Mouse (Mus musculus) hindbrain, embryonic 16.5 days (tissue): ENCODE data around the gene Arel1. TPM values are rescaled to one million over a fixed set of nuclear protein-coding genes. Genes with fewer than 3 reads are reported as not detected.

Experiments used
- ATAC-seq: fragments of 200-750 bp; cut with Nextera tagmentation; 2 replicates; pipeline ENCODE4 v1.8.0; 2017; ENCODE audit warnings: moderate TSS enrichment, moderate library complexity
- H3K27ac ChIP-seq: fragments of 300-500 bp; sonication (generic); 2 replicates; pipeline ENCODE4 v1.5.1; 2014; ENCODE audit warnings: low read depth, mild to moderate bottlenecking, control low read depth, low read length, moderate library complexity
- H3K27me3 ChIP-seq: fragments of 300-500 bp; sonication (generic); replicated peaks from 2 replicates; pipeline ENCODE4 v1.6.1; 2014; ENCODE audit warnings: low read length; ENCODE audit not compliant: control insufficient read depth, insufficient read depth
- H3K36me3 ChIP-seq: fragments of 300-500 bp; sonication (generic); 2 replicates; pipeline ENCODE4 v1.6.1; 2014; ENCODE audit warnings: mild to moderate bottlenecking, low read length, moderate library complexity, mixed read lengths; ENCODE audit not compliant: control insufficient read depth, insufficient read depth
- H3K4me1 ChIP-seq: fragments of 300-500 bp; sonication (generic); 2 replicates; pipeline ENCODE4 v1.6.1; 2014; ENCODE audit warnings: low read depth, low read length; ENCODE audit not compliant: control insufficient read depth, insufficient read depth
- H3K4me2 ChIP-seq: fragments of 300-500 bp; sonication (generic); 2 replicates; pipeline ENCODE4 v1.6.1; 2014; ENCODE audit warnings: mild to moderate bottlenecking, low read length, control low read depth, moderate library complexity
- H3K4me3 ChIP-seq: fragments of 300-500 bp; sonication (generic); 2 replicates; pipeline ENCODE4 v1.5.1; 2014; ENCODE audit warnings: mild to moderate bottlenecking, low read length, control low read depth, moderate library complexity
- H3K9ac ChIP-seq: fragments of 300-500 bp; sonication (generic); 2 replicates; pipeline ENCODE4 v1.6.1; 2014; ENCODE audit warnings: low read depth, mild to moderate bottlenecking, control low read depth, low read length, moderate library complexity
- H3K9me3 ChIP-seq: fragments of 300-500 bp; sonication (generic); 2 replicates; pipeline ENCODE4 v1.6.1; 2014; ENCODE audit warnings: mild to moderate bottlenecking, low read length, moderate library complexity; ENCODE audit not compliant: control insufficient read depth
- WGBS: fragments of 180-500 bp; shearing (Covaris S2); extraction: QIAGEN DNeasy Blood & Tissue Kit; methylation state at CpG from one replicate; pipeline ENCODE4 v1.1.7; 2014; 5-methylcytosine and 5-hydroxymethylcytosine counted together
- polyA plus RNA-seq: library from polyadenylated mRNA; unstranded; fragments of >200 nt; fragmentation: Nextera tagmentation; extraction: Ambion mirVana; gene quantifications from 2 replicates; pipeline ENCODE4 v1.2.1, GENCODE M21; 2015

Gene Arel1
- polyA plus RNA-seq, 1 experiment from 2014 or later: 29.3 TPM

GRCm38 (mm10) chr12:84995112-84995761 lies 24.5 kb upstream of the Arel1 start:
- 91% methylated on average over 9 of the region's 9 CpGs for WGBS
- no peak for ATAC-seq
- H3K4me2 ChIP-seq: peak overlapping the region; percentile 42
- no peaks in the 10 kb centered on the region for H3K27me3 ChIP-seq
- peaks cover 19% of the 10 kb centered on the region for H3K4me1 ChIP-seq
- no peaks in the 10 kb centered on the region for H3K36me3 ChIP-seq
- no peak overlapping the region for H3K9ac ChIP-seq
- H3K4me3 ChIP-seq: peak overlapping the region; percentile 88
- H3K27ac ChIP-seq: no peak overlapping the region; the same call in 1 of the 2 replicates
- no peaks in the 10 kb centered on the region for H3K9me3 ChIP-seq

DNA sequence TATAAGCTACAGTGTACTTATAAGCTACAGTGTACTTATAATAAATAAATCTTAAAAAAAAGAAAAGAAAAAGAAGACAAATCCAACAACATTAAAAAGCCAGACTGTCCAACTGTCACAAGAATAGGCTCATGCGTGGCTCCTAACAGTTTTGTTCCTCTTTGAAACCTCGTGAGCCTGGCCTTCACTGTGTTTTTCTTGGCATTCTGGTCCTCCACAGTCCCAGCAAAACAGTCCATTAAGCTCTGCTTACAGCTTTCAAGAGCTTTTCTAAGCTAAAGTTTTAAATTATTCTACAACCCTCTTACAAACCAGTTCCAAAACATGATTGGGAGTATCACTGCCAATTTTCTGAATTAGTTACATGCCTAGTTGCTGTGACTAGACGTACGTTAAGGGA lies 18.8 kb upstream of the Arel1 start:
- Histone ChIP-seq H3K27me3 (no peaks in the 10 kb centered on the region), H3K4me2 (no peak overlapping the region), H3K36me3 (no peaks in the 10 kb centered on the region), H3K9me3 (no peaks in the 10 kb centered on the region), H3K27ac (no peak overlapping the region), H3K9ac (no peak overlapping the region), H3K4me1 (no peaks in the 10 kb centered on the region), H3K4me3 (no peak overlapping the region)
- WGBS: 82% methylated on average over 4 of the region's 4 CpGs
- no peak for ATAC-seq

GRCm38 (mm10) chr12:84979264-84979862 lies 8.7 kb upstream of the Arel1 start:
- ATAC-seq: no peak
- H3K27me3 ChIP-seq: no peaks in the 10 kb centered on the region
- H3K36me3 ChIP-seq: peaks cover 21% of the 10 kb centered on the region
- H3K4me1 ChIP-seq: no peaks in the 10 kb centered on the region
- 84% methylated on average over 2 of the region's 2 CpGs for WGBS
- H3K9ac ChIP-seq: no peak overlapping the region
- H3K4me3 ChIP-seq: no peak overlapping the region
- H3K9me3 ChIP-seq: no peaks in the 10 kb centered on the region
- no peak overlapping the region for H3K27ac ChIP-seq
- no peak overlapping the region for H3K4me2 ChIP-seq

- 27% methylated on average over 15 of the region's 15 CpGs for WGBS
- Histone ChIP-seq H3K4me2 (peak overlapping the region; percentile 96), H3K9ac (peak overlapping the region; percentile 88), H3K36me3 (peaks cover 3% of the 10 kb centered on the region; the same call in 1 of the 2 replicates), H3K4me3 (peak overlapping the region; percentile 89), H3K9me3 (no peaks in the 10 kb centered on the region), H3K4me1 (peaks cover 19% of the 10 kb centered on the region), H3K27ac (no peak overlapping the region), H3K27me3 (no peaks in the 10 kb centered on the region)
- no peak for ATAC-seq
Observed at GRCm38 (mm10) chr12:84969656-84970427, 858 bp downstream of the Arel1 start.

DNA sequence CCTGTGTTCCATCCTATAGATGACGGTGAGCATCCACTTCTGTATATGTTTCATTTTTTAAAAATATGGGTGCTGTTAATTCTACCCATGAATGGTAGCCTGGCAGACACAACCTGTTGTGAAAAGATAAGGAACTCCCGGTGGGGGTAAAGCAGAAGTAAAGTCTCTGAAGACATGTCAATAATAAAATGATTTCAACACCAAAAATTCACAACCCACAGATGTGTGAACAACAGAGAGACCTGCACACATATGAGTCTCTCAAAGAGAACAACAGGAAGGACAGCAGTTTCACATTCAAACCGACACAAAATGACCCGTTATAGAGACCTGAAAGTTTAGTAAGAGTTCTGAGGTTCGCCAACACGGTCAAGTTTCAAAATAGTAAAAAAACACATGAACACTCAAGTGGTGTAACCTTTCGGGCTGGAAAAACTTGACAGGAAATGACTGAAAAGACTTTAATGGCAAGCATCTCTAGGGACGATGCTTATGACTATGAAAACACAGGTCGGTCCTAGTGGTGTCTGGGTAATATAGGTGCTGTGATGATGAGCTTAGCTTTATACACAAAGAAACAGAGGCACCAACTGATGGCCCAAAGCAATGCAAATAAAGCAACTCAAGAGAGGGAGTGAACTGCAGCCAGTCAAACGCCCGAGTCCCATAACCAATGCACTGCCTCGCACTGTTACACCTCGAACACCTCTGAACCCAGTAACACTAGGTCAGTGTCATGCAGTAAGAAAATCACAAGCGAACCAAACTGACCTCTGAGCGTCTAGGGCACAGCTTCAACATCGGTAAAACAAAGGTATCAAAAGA lies 1.7 kb downstream of the Arel1 start:
- ATAC-seq: no peak
- Histone ChIP-seq H3K4me1 (peaks cover 19% of the 10 kb centered on the region), H3K27ac (no peak overlapping the region), H3K36me3 (peaks cover 4% of the 10 kb centered on the region; the same call in 1 of the 2 replicates), H3K9me3 (no peaks in the 10 kb centered on the region), H3K9ac (no peak overlapping the region), H3K4me2 (peak overlapping the region; percentile 96), H3K27me3 (no peaks in the 10 kb centered on the region), H3K4me3 (no peak overlapping the region)
- WGBS: 86% methylated on average over 16 of the region's 16 CpGs

GRCm38 (mm10) chr12:84962606-84963005 lies 8.1 kb downstream of the Arel1 start:
- Histone ChIP-seq H3K9me3 (no peaks in the 10 kb centered on the region), H3K27ac (no peak overlapping the region), H3K36me3 (0 out of 2 replicates have a peak, but pooled peaks cover 7% of the 10 kb centered on the region), H3K4me2 (no peak overlapping the region), H3K4me1 (no peaks in the 10 kb centered on the region; the same call in 1 of the 2 replicates), H3K9ac (no peak overlapping the region), H3K4me3 (no peak overlapping the region), H3K27me3 (no peaks in the 10 kb centered on the region)
- WGBS: 88% methylated on average over 7 of the region's 7 CpGs
- ATAC-seq: no peak

DNA sequence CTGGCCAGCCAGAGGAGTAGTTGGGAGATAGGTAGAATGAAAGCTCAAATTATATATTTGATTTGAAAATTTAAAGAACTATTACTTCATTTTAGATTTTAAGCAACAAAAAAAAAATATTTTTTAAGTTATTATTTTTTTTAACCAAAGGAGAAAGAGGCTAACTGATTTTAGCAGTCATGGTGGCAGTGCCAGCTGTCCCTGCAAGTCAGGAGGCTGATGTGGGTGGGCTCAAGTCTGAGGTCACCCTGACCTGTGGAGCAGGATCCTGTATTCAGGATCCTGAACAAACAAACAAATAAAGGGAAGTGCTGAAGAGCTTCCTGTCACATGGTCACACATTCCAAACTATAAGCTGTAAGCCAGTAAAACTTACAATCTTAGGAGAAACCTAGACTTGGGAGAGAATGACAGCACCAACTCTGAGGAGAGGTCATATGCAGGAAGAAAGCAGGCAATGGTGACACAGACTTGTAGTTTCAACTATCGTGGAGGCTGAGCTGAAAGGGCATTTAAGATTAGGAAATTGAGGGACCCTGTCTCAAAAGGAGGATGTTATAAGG lies 11.8 kb downstream of the Arel1 start:
- Histone ChIP-seq H3K4me1 (no peaks in the 10 kb centered on the region), H3K9ac (no peak overlapping the region), H3K9me3 (no peaks in the 10 kb centered on the region), H3K36me3 (0 out of 2 replicates have a peak, but pooled peaks cover 6% of the 10 kb centered on the region), H3K27ac (no peak overlapping the region), H3K27me3 (no peaks in the 10 kb centered on the region), H3K4me2 (no peak overlapping the region), H3K4me3 (no peak overlapping the region)
- 91% methylated on average over 1 of the region's 1 CpGs for WGBS
- ATAC-seq: no peak

- Histone ChIP-seq H3K4me1 (no peaks in the 10 kb centered on the region), H3K4me3 (no peak overlapping the region), H3K4me2 (no peak overlapping the region), H3K27me3 (no peaks in the 10 kb centered on the region), H3K36me3 (0 out of 2 replicates have a peak, but pooled peaks cover 6% of the 10 kb centered on the region), H3K9ac (no peak overlapping the region), H3K9me3 (no peaks in the 10 kb centered on the region), H3K27ac (no peak overlapping the region)
- 98% methylated on average over 3 of the region's 3 CpGs for WGBS
- ATAC-seq: no peak
Observed at GRCm38 (mm10) chr12:84956317-84956716, 14.4 kb downstream of the Arel1 start.
